Mouse (Mus musculus): ENCODE measurements around the gene Trpc2. TPM values are rescaled to one million over a fixed set of nuclear protein-coding genes. Genes with fewer than 3 reads are reported as not detected.

The Trpc2 gene
- polyA plus RNA-seq, 1 experiment from 2014 or later, result 0.13 TPM

- Histone ChIP-seq H3K36me3 (ENCODE audit: inconsistent target) (no peaks in the 10 kb centered on the region), H3K79me2 (ENCODE audit: inconsistent target) (no peaks in the 10 kb centered on the region), H3K27ac (no peak overlapping the region), H3K4me3 (ENCODE audit: inconsistent target) (no peak overlapping the region)
- 93% methylated on average over 44 of the region's 45 CpGs for WGBS (ENCODE audit: missing documents)
Observed at GRCm38 (mm10) chr7:102113151-102113729, 30.3 kb downstream of the Trpc2 start.

GRCm38 (mm10) chr7:102116579-102117331 lies 33.8 kb downstream of the Trpc2 start, which contains the start of gene Chrna10:
Chrna10 (minus strand) TSS chr7:102116828.
- Histone ChIP-seq H3K4me3 (ENCODE audit: inconsistent target) (no peak within 1 kb of the TSS), H3K79me2 (ENCODE audit: inconsistent target) (no peaks in the 10 kb centered on the region), H3K36me3 (ENCODE audit: inconsistent target) (peaks cover 23% of the 10 kb centered on the region), H3K27ac (no peak within 1 kb of the TSS)
- WGBS (ENCODE audit: missing documents), result 76% methylated on average over 7 of the region's 7 CpGs

- Histone ChIP-seq H3K27ac (no peak overlapping the region), H3K4me3 (ENCODE audit: inconsistent target) (no peak overlapping the region), H3K36me3 (ENCODE audit: inconsistent target) (peaks cover 29% of the 10 kb centered on the region), H3K79me2 (ENCODE audit: inconsistent target) (no peaks in the 10 kb centered on the region)
- WGBS (ENCODE audit: missing documents), result 85% methylated on average over 6 of the region's 6 CpGs
Observed at GRCm38 (mm10) chr7:102117382-102117781, 34.5 kb downstream of the Trpc2 start.

GRCm38 (mm10) chr7:102120326-102120725 lies 37.4 kb downstream of the Trpc2 start:
- Histone ChIP-seq H3K27ac (no peak overlapping the region), H3K36me3 (ENCODE audit: inconsistent target) (peaks cover 58% of the 10 kb centered on the region), H3K79me2 (ENCODE audit: inconsistent target) (no peaks in the 10 kb centered on the region), H3K4me3 (ENCODE audit: inconsistent target) (no peak overlapping the region)
- WGBS (ENCODE audit: missing documents), result 97% methylated on average over 10 of the region's 10 CpGs

GRCm38 (mm10) chr7:102132395-102132794 lies 49.5 kb downstream of the Trpc2 start:
- 75% methylated on average over 4 of the region's 4 CpGs for WGBS (ENCODE audit: missing documents)
- Histone ChIP-seq H3K4me3 (ENCODE audit: inconsistent target) (no peak overlapping the region), H3K27ac (no peak overlapping the region), H3K79me2 (ENCODE audit: inconsistent target) (no peaks in the 10 kb centered on the region), H3K36me3 (ENCODE audit: inconsistent target) (peaks cover 79% of the 10 kb centered on the region)

GRCm38 (mm10) chr7:102137464-102137863 lies 54.5 kb downstream of the Trpc2 start:
- Histone ChIP-seq H3K79me2 (ENCODE audit: inconsistent target) (no peaks in the 10 kb centered on the region), H3K4me3 (ENCODE audit: inconsistent target) (no peak overlapping the region), H3K27ac (no peak overlapping the region), H3K36me3 (ENCODE audit: inconsistent target) (peaks cover 70% of the 10 kb centered on the region)
- WGBS (ENCODE audit: missing documents), result 87% methylated on average over 1 of the region's 1 CpGs

GRCm38 (mm10) chr7:102137898-102138297 lies 55.0 kb downstream of the Trpc2 start:
- Histone ChIP-seq H3K36me3 (ENCODE audit: inconsistent target) (peaks cover 66% of the 10 kb centered on the region), H3K79me2 (ENCODE audit: inconsistent target) (no peaks in the 10 kb centered on the region), H3K27ac (no peak overlapping the region), H3K4me3 (ENCODE audit: inconsistent target) (no peak overlapping the region)
- WGBS (ENCODE audit: missing documents), result 93% methylated on average over 3 of the region's 5 CpGs

Other genes with a start within 250 kb of the Trpc2 start
- 63.7 to 85.3 TPM (median 76.3 TPM) in 3 replicates for gene Inppl1, start 244.9 kb upstream of the Trpc2 start, polyA plus RNA-seq (2018)
- gene Folr2, start 225.9 kb upstream of the Trpc2 start, polyA plus RNA-seq (2018), result 21.1 to 134 TPM (median 134 TPM) in 3 replicates
- 80.5 to 140 TPM (median 104 TPM) in 3 replicates for gene Anapc15, start 219.4 kb upstream of the Trpc2 start, polyA plus RNA-seq (2018)
- 0.50 to 0.59 TPM in 2 of 3 replicates, not detected in the other for gene Folr1, start 212.3 kb upstream of the Trpc2 start, polyA plus RNA-seq (2018)
- gene Lamtor1, start 177.2 kb upstream of the Trpc2 start, polyA plus RNA-seq (2018), result 249 to 321 TPM (median 295 TPM) in 3 replicates
- 0.09 to 0.23 TPM (median 0.21 TPM) in 3 replicates for gene Tomt, start 176.8 kb upstream of the Trpc2 start, polyA plus RNA-seq (2018)
- gene Lrrc51, start 149.2 kb upstream of the Trpc2 start, polyA plus RNA-seq (2018), result 1.2 to 2.8 TPM (median 2.0 TPM) in 3 replicates
- gene Numa1, start 149.0 kb upstream of the Trpc2 start, polyA plus RNA-seq (2018), result 61.1 to 130 TPM (median 82.9 TPM) in 3 replicates
- gene Il18bp, start 64.4 kb upstream of the Trpc2 start, polyA plus RNA-seq (2018), result 56.7 to 120 TPM (median 96.3 TPM) in 3 replicates
- 17.9 to 24.1 TPM (median 19.6 TPM) in 3 replicates for gene Rnf121, start 17.6 kb upstream of the Trpc2 start, polyA plus RNA-seq (2018)
- gene Xndc1, start 17.6 kb upstream of the Trpc2 start, polyA plus RNA-seq (2018), result 9.5 to 11.5 TPM (median 11.5 TPM) in 3 replicates
- gene Xntrpc, start 17.4 kb upstream of the Trpc2 start, polyA plus RNA-seq (2018), result 0.07 to 0.19 TPM in 2 of 3 replicates, not detected in the other
- gene Art1, start 18.6 kb downstream of the Trpc2 start, polyA plus RNA-seq (2018), result not detected in 3 replicates
- not detected in 3 replicates for gene Art5, start 26.4 kb downstream of the Trpc2 start, polyA plus RNA-seq (2018)
- not detected in 3 replicates for gene Chrna10, start 33.7 kb downstream of the Trpc2 start, polyA plus RNA-seq (2018)
- gene Nup98, start 127.1 kb downstream of the Trpc2 start, polyA plus RNA-seq (2018), result 30.0 to 31.7 TPM (median 30.9 TPM) in 3 replicates
- gene Pgap2, start 127.1 kb downstream of the Trpc2 start, polyA plus RNA-seq (2018), result 35.9 to 98.6 TPM (median 72.6 TPM) in 3 replicates
- gene Rhog, start 172.9 kb downstream of the Trpc2 start, polyA plus RNA-seq (2018), result 307 to 396 TPM (median 393 TPM) in 3 replicates
- gene Stim1, start 184.7 kb downstream of the Trpc2 start, polyA plus RNA-seq (2018), result 32.9 to 38.1 TPM (median 35.0 TPM) in 3 replicates